Mouse (Mus musculus): Measurements from ENCODE around the gene Mettl13.

- TF ChIP-seq POLR2A (IDR thresholded peaks at IDR 0.05; ENCODE audit: low read depth, low read length) (no peak), CTCF (IDR thresholded peaks at IDR 0.05; ENCODE audit: extremely low read depth, insufficient read length, insufficient replicate concordance, low read depth, low read length) (no peak)
These were observed 1.4 kb upstream of the Mettl13 start for GRCm38 (mm10) chr1:162549615-162550283.
